Mouse (Mus musculus): ENCODE data around the gene Gm9821. TPM values are rescaled to one million over a fixed set of nuclear protein-coding genes. Genes with fewer than 3 reads are reported as not detected.

Gene Gm9821
- polyA plus RNA-seq, 1 experiment, result not detected

- no peak for DNase-seq (ENCODE audit: low read depth, low spot score)
- WGBS, result 89% methylated on average over 1 of the region's 1 CpGs
Observed at GRCm38 (mm10) chr2:91924726-91925125, 20.8 kb upstream of the Gm9821 start.

GRCm38 (mm10) chr2:91925442-91925841 lies 20.1 kb upstream of the Gm9821 start:
- 58% methylated on average over 15 of the region's 15 CpGs for WGBS

GRCm38 (mm10) chr2:91926949-91927348 lies 18.6 kb upstream of the Gm9821 start, which contains the start of gene Chrm4:
TSS of gene Chrm4 (plus strand) at chr2:91927249.
- WGBS, result 71% methylated on average over 3 of the region's 3 CpGs
- no peak for DNase-seq (ENCODE audit: low read depth, low spot score)

More at GRCm38 (mm10) chr2:91925442-91925841, 20.1 kb upstream of the Gm9821 start:
- DNase-seq (ENCODE audit: low read depth, low spot score), result no peak

GRCm38 (mm10) chr2:91927826-91928533 lies 17.5 kb upstream of the Gm9821 start:
- 40% methylated on average over 34 of the region's 34 CpGs for WGBS
- DNase-seq (ENCODE audit: low read depth, low spot score), result peak; percentile 74

GRCm38 (mm10) chr2:91928534-91929350 lies 16.8 kb upstream of the Gm9821 start:
- no peak for DNase-seq (ENCODE audit: low read depth, low spot score)
- 76% methylated on average over 23 of the region's 23 CpGs for WGBS

- DNase-seq (ENCODE audit: low read depth, low spot score), result no peak
- 87% methylated on average over 3 of the region's 3 CpGs for WGBS
Observed at GRCm38 (mm10) chr2:91929455-91929854, 16.0 kb upstream of the Gm9821 start.

- 38% methylated on average over 12 of the region's 12 CpGs for WGBS
- no peak for DNase-seq (ENCODE audit: low read depth, low spot score)
Observed at GRCm38 (mm10) chr2:91929936-91930335, 15.6 kb upstream of the Gm9821 start.

- WGBS, result 56% methylated on average over 23 of the region's 23 CpGs
- no peak for DNase-seq (ENCODE audit: low read depth, low spot score)
Observed at GRCm38 (mm10) chr2:91930761-91931291, 14.7 kb upstream of the Gm9821 start.

GRCm38 (mm10) chr2:91931328-91932159 lies 14.0 kb upstream of the Gm9821 start:
- no peak for DNase-seq (ENCODE audit: low read depth, low spot score)
- WGBS, result 39% methylated on average over 50 of the region's 50 CpGs

GRCm38 (mm10) chr2:91932160-91932711 lies 13.3 kb upstream of the Gm9821 start, which contains the start of gene Mdk:
TSS of gene Mdk (minus strand) at chr2:91932297.
- DNase-seq (ENCODE audit: low read depth, low spot score), result no peak
- WGBS, result 23% methylated on average over 16 of the region's 16 CpGs

GRCm38 (mm10) chr2:91932737-91933350 lies 12.7 kb upstream of the Gm9821 start:
- 23% methylated on average over 6 of the region's 6 CpGs for WGBS
- DNase-seq (ENCODE audit: low read depth, low spot score), result no peak

- no peak for DNase-seq (ENCODE audit: low read depth, low spot score)
- 81% methylated on average over 9 of the region's 9 CpGs for WGBS
Observed at GRCm38 (mm10) chr2:91933471-91933870, 12.0 kb upstream of the Gm9821 start.

GRCm38 (mm10) chr2:91934016-91934415 lies 11.5 kb upstream of the Gm9821 start:
- DNase-seq (ENCODE audit: low read depth, low spot score), result no peak
- 68% methylated on average over 8 of the region's 8 CpGs for WGBS

- no peak for DNase-seq (ENCODE audit: low read depth, low spot score)
- WGBS, result 76% methylated on average over 9 of the region's 9 CpGs
Observed at GRCm38 (mm10) chr2:91934826-91935525, 10.5 kb upstream of the Gm9821 start.

GRCm38 (mm10) chr2:91936154-91936553 lies 9.3 kb upstream of the Gm9821 start:
- no peak for DNase-seq (ENCODE audit: low read depth, low spot score)
- 90% methylated on average over 7 of the region's 7 CpGs for WGBS

- WGBS, result 75% methylated on average over 15 of the region's 15 CpGs
Observed at GRCm38 (mm10) chr2:91939303-91939935, 6.1 kb upstream of the Gm9821 start.

GRCm38 (mm10) chr2:91942356-91942755 lies 3.1 kb upstream of the Gm9821 start:
- 76% methylated on average over 6 of the region's 6 CpGs for WGBS
- DNase-seq (ENCODE audit: low read depth, low spot score), result no peak

More at GRCm38 (mm10) chr2:91939303-91939935, 6.1 kb upstream of the Gm9821 start:
- DNase-seq (ENCODE audit: low read depth, low spot score), result no peak

Measured in large intestine, adult 2 months (tissue).